Mouse (Mus musculus) left cerebral cortex, postnatal 25 days (tissue): ENCODE data around the gene Mapk8ip1. TPM values are rescaled to one million over a fixed set of nuclear protein-coding genes. Genes with fewer than 3 reads are reported as not detected.
A peak's percentile ranks its signal among the peaks of the same experiment; 100 is the strongest.

Experiments
- DNase-seq, 2 experiments: peaks; one replicate each; pipeline ENCODE4 v3.0.0; 2022; ENCODE audit warnings: low spot score in 2 of 2, mixed read lengths in 1 of 2
- intact Hi-C: fragments of 180-260 bp; cut with DNase I; formaldehyde crosslinking; loops from one replicate; pipeline ENCODE4 v1.15.1; 2025
- total RNA-seq, 2 experiments: library from RNA; stranded (reverse); gene quantifications; 2 replicates each; pipeline ENCODE4 v1.2.3; 2021

The Mapk8ip1 gene
- total RNA-seq = 100 to 1,000 TPM; 374 to 376 TPM

- no peak for DNase-seq
Observed at GRCm38 (mm10) chr2:92401091-92401561, at the start of gene Mapk8ip1. Gene Mapk8ip1 (minus strand): TSS chr2:92401263.

GRCm38 (mm10) chr2:92447121-92447740 is 46.2 kb upstream of the Mapk8ip1 start:
- intact Hi-C loops = no loop called here
- DNase-seq = no peak

More at GRCm38 (mm10) chr2:92401091-92401561, at the start of gene Mapk8ip1:
- intact Hi-C loops = no loop called here

- intact Hi-C loops = no loop called here
- no peak for DNase-seq
Observed at GRCm38 (mm10) chr2:92446656-92447055, 45.6 kb upstream of the Mapk8ip1 start.

- intact Hi-C loops = no loop called here
Observed at GRCm38 (mm10) chr2:92445890-92446289, 44.8 kb upstream of the Mapk8ip1 start.

GRCm38 (mm10) chr2:92444376-92444775 is 43.3 kb upstream of the Mapk8ip1 start:
- no peak for DNase-seq
- intact Hi-C loops = no loop called here

More at GRCm38 (mm10) chr2:92445890-92446289, 44.8 kb upstream of the Mapk8ip1 start:
- no peak for DNase-seq

GRCm38 (mm10) chr2:92443313-92443712 is 42.2 kb upstream of the Mapk8ip1 start:
- intact Hi-C loops = no loop called here
- no peak for DNase-seq

- DNase-seq = peak in 1 of 2 experiments; percentile 93
Observed at GRCm38 (mm10) chr2:92442419-92443001, 41.4 kb upstream of the Mapk8ip1 start.

GRCm38 (mm10) chr2:92440432-92440831 is 39.4 kb upstream of the Mapk8ip1 start:
- intact Hi-C loops = no loop called here
- no peak for DNase-seq

More at GRCm38 (mm10) chr2:92442419-92443001, 41.4 kb upstream of the Mapk8ip1 start:
- intact Hi-C loops = no loop called here

GRCm38 (mm10) chr2:92438567-92438966 is 37.5 kb upstream of the Mapk8ip1 start:
- DNase-seq = peak in 1 of 2 experiments; percentile 78
- intact Hi-C loops = loop anchor here (5.0 to 10.0 kb wide), 3 partner anchors 141 to 464 kb away; partner anchors contain the start of gene Dgkz

GRCm38 (mm10) chr2:92437875-92438274 is 36.8 kb upstream of the Mapk8ip1 start:
- peak; percentile 85 to 93 for DNase-seq
- intact Hi-C loops = loop anchor here (5.0 to 10.0 kb wide), 3 partner anchors 141 to 463 kb away; partner anchors contain the start of gene Dgkz

- intact Hi-C loops = loop anchor here (5.0 to 10.0 kb wide), 3 partner anchors 140 to 463 kb away; partner anchors contain the start of gene Dgkz
- DNase-seq = no peak
Observed at GRCm38 (mm10) chr2:92437366-92437765, 36.3 kb upstream of the Mapk8ip1 start.

- DNase-seq = no peak
- intact Hi-C loops = loop anchor here (5.0 to 10.0 kb wide), 3 partner anchors 138 to 460 kb away; partner anchors contain the start of gene Dgkz
Observed at GRCm38 (mm10) chr2:92435023-92435422, 34.0 kb upstream of the Mapk8ip1 start.

- intact Hi-C loops = loop anchor here (1.0 to 10.0 kb wide), 4 partner anchors 45 to 460 kb away; partner anchors contain the start of gene Dgkz
Observed at GRCm38 (mm10) chr2:92434375-92434745, 33.3 kb upstream of the Mapk8ip1 start.

GRCm38 (mm10) chr2:92433578-92434374 is 32.7 kb upstream of the Mapk8ip1 start, which contains the start of gene Cry2:
Gene Cry2 (minus strand): TSS chr2:92434043.
- DNase-seq = peak; percentile 98 to 100
- intact Hi-C loops = loop anchor here (1.0 to 10.0 kb wide), 4 partner anchors 44 to 459 kb away; partner anchors contain the start of gene Dgkz

More at GRCm38 (mm10) chr2:92434375-92434745, 33.3 kb upstream of the Mapk8ip1 start:
- no peak for DNase-seq

GRCm38 (mm10) chr2:92432299-92433295 is 31.5 kb upstream of the Mapk8ip1 start:
- intact Hi-C loops = loop anchor here (5.0 to 10.0 kb wide), 3 partner anchors 248 to 458 kb away; partner anchors contain the start of gene Dgkz
- DNase-seq = peak in 1 of 2 experiments; percentile 58

GRCm38 (mm10) chr2:92431611-92432179 is 30.6 kb upstream of the Mapk8ip1 start:
- DNase-seq = peak in 1 of 2 experiments; percentile 37
- intact Hi-C loops = loop anchor here (5.0 to 10.0 kb wide), 3 partner anchors 247 to 457 kb away; partner anchors contain the start of gene Dgkz

- intact Hi-C loops = loop anchor here (5.0 to 10.0 kb wide), 3 partner anchors 246 to 456 kb away; partner anchors contain the start of gene Dgkz
- peak; percentile 70 to 93 for DNase-seq
Observed at GRCm38 (mm10) chr2:92430723-92431541, 29.9 kb upstream of the Mapk8ip1 start.
